Comparison of ENCODE assay signal across 11 mouse cellular contexts in genomic region chr10:18429533-18429932, GRCm38 (mm10).
A peak's percentile ranks its signal among the peaks of the same experiment; 100 is the strongest.
DNase-seq lines count a peak whose midpoint lies in the region; ATAC-seq and TF ChIP-seq lines count a peak whose summit lies in the region.
"Had no signal": no experiment of that assay in that cellular context is flagged by ENCODE, and none has a peak within 500 bp of the region (broad histone marks: within the 10 kb centered on the region; RNA-seq: fewer than 3 reads in every experiment).

No protein-coding gene starts in this region.

- TF ChIP-seq EP300 in liver, embryonic 14.5 days (IDR thresholded peaks at IDR 0.05; ENCODE audit: low read depth): no peak
- no peak for TF ChIP-seq EP300 in ES-Bruce4 (IDR thresholded peaks at IDR 0.05; ENCODE audit: insufficient read depth, low read depth, low read length)

- peaks cover 6% of the 10 kb centered on the region; the same call in 1 of the 2 replicates for H3K36me3 ChIP-seq in heart, embryonic 11.5 days (ENCODE audit: control insufficient read depth, insufficient read depth, low read length)
- no peaks in the 10 kb centered on the region for H3K36me3 ChIP-seq in liver, embryonic 14.5 days (replicated peaks; ENCODE audit: control insufficient read depth, insufficient read depth, low read depth)
- no peaks in the 10 kb centered on the region for H3K36me3 ChIP-seq in ES-Bruce4 (ENCODE audit: control insufficient read depth, insufficient read depth, low read length, poor library complexity, severe bottlenecking)

- peaks cover 19% of the 10 kb centered on the region for H3K4me1 ChIP-seq in heart, embryonic 11.5 days (ENCODE audit: control insufficient read depth, insufficient read depth, low read length)
- no peaks in the 10 kb centered on the region for H3K4me1 ChIP-seq in liver, embryonic 14.5 days (replicated peaks; ENCODE audit: control insufficient read depth in 2 of 2, insufficient read depth in 2 of 2, low read length in 1 of 2)
- H3K4me1 ChIP-seq in ES-Bruce4 (ENCODE audit: control insufficient read depth, insufficient read depth, low read length): no peaks in the 10 kb centered on the region

- H3K4me2 ChIP-seq in heart, embryonic 11.5 days: no peak overlapping the region
- no peak overlapping the region for H3K4me2 ChIP-seq in liver, embryonic 14.5 days (ENCODE audit: low read depth)
- H3K4me2 ChIP-seq: hindbrain, embryonic 15.5 days had no signal

- peak overlapping the region; percentile 54 for H3K27ac ChIP-seq in heart, embryonic 11.5 days (ENCODE audit: low read depth, low read length)
- no peak overlapping the region for H3K27ac ChIP-seq in liver, embryonic 14.5 days
- H3K27ac ChIP-seq in ES-Bruce4 (ENCODE audit: insufficient read depth, low read length): 0 out of 2 replicates have a peak overlapping the region, but pooled peaks have one; percentile 18
- H3K27ac ChIP-seq: hindbrain, embryonic 15.5 days; midbrain, embryonic 10.5 days had no signal

- no peak for TF ChIP-seq POLR2A in ES-Bruce4 (IDR thresholded peaks at IDR 0.05; ENCODE audit: insufficient read depth, low read length)

- ATAC-seq in heart, embryonic 11.5 days (replicated peaks; ENCODE audit: insufficient number of reproducible peaks, low FRiP score, low TSS enrichment): no peak
- no peak for ATAC-seq in liver, embryonic 14.5 days (ENCODE audit: insufficient read depth)
- 0 out of 2 replicates have a peak, but pooled peaks have one; percentile 26 for ATAC-seq in granulocyte monocyte progenitor cell, adult 5-6 weeks (replicated peaks; ENCODE audit: poor library complexity, severe bottlenecking)
- ATAC-seq: forebrain, embryonic 16.5 days had no signal

- no peaks in the 10 kb centered on the region for H3K9me3 ChIP-seq in heart, embryonic 11.5 days (replicated peaks; ENCODE audit: control insufficient read depth, low read length)
- no peaks in the 10 kb centered on the region for H3K9me3 ChIP-seq in liver, embryonic 14.5 days (ENCODE audit: control insufficient read depth, low read length)
- peaks cover 5% of the 10 kb centered on the region for H3K9me3 ChIP-seq in ES-Bruce4 (replicated peaks; ENCODE audit: control insufficient read depth, insufficient read depth, low read length, poor library complexity, severe bottlenecking)
- H3K9me3 ChIP-seq: hindbrain, embryonic 15.5 days had no signal

- 89% methylated on average over 3 of the region's 3 CpGs for WGBS in heart, embryonic 11.5 days (ENCODE audit: insufficient replicate concordance)
- WGBS in liver, embryonic 14.5 days (ENCODE audit: insufficient replicate concordance): 71% methylated on average over 3 of the region's 3 CpGs

- H3K27me3 ChIP-seq in heart, embryonic 11.5 days (ENCODE audit: control insufficient read depth, insufficient read depth, low read length): no peaks in the 10 kb centered on the region
- H3K27me3 ChIP-seq in liver, embryonic 14.5 days (ENCODE audit: control insufficient read depth, insufficient read depth, low read length): no peaks in the 10 kb centered on the region
- no peaks in the 10 kb centered on the region for H3K27me3 ChIP-seq in ES-Bruce4 (ENCODE audit: control insufficient read depth, insufficient read depth, low read length, poor library complexity, severe bottlenecking)
- H3K27me3 ChIP-seq: hindbrain, embryonic 15.5 days had no signal

- no peak overlapping the region for H3K4me3 ChIP-seq in heart, embryonic 11.5 days (ENCODE audit: low read depth, low read length)
- H3K4me3 ChIP-seq in liver, embryonic 14.5 days (ENCODE audit: insufficient read depth in 1 of 2, low read depth in 2 of 2, low read length in 2 of 2): no peak overlapping the region
- no peak overlapping the region for H3K4me3 ChIP-seq in ES-Bruce4 (ENCODE audit: low read depth, low read length)
- H3K4me3 ChIP-seq: hindbrain, embryonic 15.5 days; midbrain, embryonic 10.5 days had no signal

- peak; percentile 47 for TF ChIP-seq CTCF in liver, embryonic 14.5 days (IDR thresholded peaks at IDR 0.05; ENCODE audit: low read depth)
- TF ChIP-seq CTCF in ES-Bruce4 (IDR thresholded peaks at IDR 0.05; ENCODE audit: low read depth, low read length): peak; percentile 68

- DNase-seq in heart, adult 9 months (ENCODE audit: low spot score in 2 of 2): no peak
- no peak for DNase-seq in liver, embryonic 14.5 days (ENCODE audit: low read depth in 3 of 3, low spot score in 3 of 3)
- DNase-seq in liver: no peak
- no peak for DNase-seq in T-cell, adult 2 months (ENCODE audit: low spot score)
- no peak for DNase-seq in spleen, postnatal 4 days (ENCODE audit: low spot score in 2 of 2)

- H3K9ac ChIP-seq in heart, embryonic 11.5 days (ENCODE audit: low read depth, low read length): no peak overlapping the region
- no peak overlapping the region for H3K9ac ChIP-seq in liver, embryonic 14.5 days (replicated peaks)
- no peak overlapping the region for H3K9ac ChIP-seq in ES-Bruce4 (ENCODE audit: low read depth, poor library complexity, severe bottlenecking)
- H3K9ac ChIP-seq: hindbrain, embryonic 15.5 days had no signal
